Mouse (Mus musculus) layer of hippocampus, adult 2 months (tissue): ENCODE data around the gene Cdc42ep4. TPM values are rescaled to one million over a fixed set of nuclear protein-coding genes. Genes with fewer than 3 reads are reported as not detected.

Source experiments
- DNase-seq, 2 experiments: peaks; one replicate each; pipeline ENCODE4 v3.0.0; 2022; ENCODE audit warnings: low spot score in 2 of 2
- H3K27ac ChIP-seq: fragments of 200-600 bp; 2 replicates; pipeline ENCODE4 v1.8.1; 2022
- H3K4me3 ChIP-seq: fragments of 200-600 bp; 2 replicates; pipeline ENCODE4 v1.8.1; 2022; ENCODE audit warnings: mild to moderate bottlenecking
- CTCF ChIP-seq: fragments of 200-600 bp; conservative IDR thresholded peaks from 2 replicates; pipeline ENCODE4 v1.8.1; 2022; ENCODE audit warnings: antibody characterized with exemption, mild to moderate bottlenecking, moderate library complexity
- total RNA-seq, 2 experiments: library from RNA; stranded (reverse); gene quantifications; 2 replicates each; pipeline ENCODE4 v1.2.3; 2021

The Cdc42ep4 gene
- total RNA-seq, 2 experiments from 2014 or later, result 30.5 to 35.2 TPM

GRCm38 (mm10) chr11:113736848-113737552 is 14.7 kb downstream of the Cdc42ep4 start:
- H3K27ac ChIP-seq, result peak overlapping the region; percentile 28; the same call in 1 of the 2 replicates
- no peak for DNase-seq
- no peak for TF ChIP-seq CTCF
- no peak overlapping the region for H3K4me3 ChIP-seq

- Histone ChIP-seq H3K4me3 (no peak overlapping the region), H3K27ac (peak overlapping the region; percentile 23; the same call in 1 of the 2 replicates)
- no peak for DNase-seq
- TF ChIP-seq CTCF, result no peak
Observed at GRCm38 (mm10) chr11:113735151-113735550, 16.5 kb downstream of the Cdc42ep4 start.

GRCm38 (mm10) chr11:113733631-113734364 is 17.9 kb downstream of the Cdc42ep4 start:
- no peak for TF ChIP-seq CTCF
- H3K4me3 ChIP-seq, result no peak overlapping the region
- DNase-seq, result no peak
- peak overlapping the region; percentile 3; the same call in 1 of the 2 replicates for H3K27ac ChIP-seq

GRCm38 (mm10) chr11:113731945-113732612 is 19.6 kb downstream of the Cdc42ep4 start:
- peak; percentile 55 for TF ChIP-seq CTCF
- no peak for DNase-seq
- no peak overlapping the region for H3K4me3 ChIP-seq
- H3K27ac ChIP-seq, result 0 out of 2 replicates have a peak overlapping the region, but pooled peaks have one; percentile 14

- DNase-seq, result no peak
- Histone ChIP-seq H3K27ac (peak overlapping the region; percentile 28; the same call in 1 of the 2 replicates), H3K4me3 (no peak overlapping the region)
- TF ChIP-seq CTCF, result no peak
Observed at GRCm38 (mm10) chr11:113730879-113731278, 20.8 kb downstream of the Cdc42ep4 start.

GRCm38 (mm10) chr11:113729917-113730316 is 21.8 kb downstream of the Cdc42ep4 start:
- H3K4me3 ChIP-seq, result no peak overlapping the region
- H3K27ac ChIP-seq, result no peak overlapping the region
- no peak for DNase-seq
- TF ChIP-seq CTCF, result no peak

GRCm38 (mm10) chr11:113729239-113729638 is 22.4 kb downstream of the Cdc42ep4 start:
- DNase-seq, result no peak
- Histone ChIP-seq H3K4me3 (no peak overlapping the region), H3K27ac (no peak overlapping the region)
- TF ChIP-seq CTCF, result no peak

- no peak for TF ChIP-seq CTCF
- DNase-seq, result no peak
- no peak overlapping the region for H3K4me3 ChIP-seq
- peak overlapping the region; percentile 64; the same call in 1 of the 2 replicates for H3K27ac ChIP-seq
Observed at GRCm38 (mm10) chr11:113727992-113728391, 23.7 kb downstream of the Cdc42ep4 start.

- Histone ChIP-seq H3K27ac (peak overlapping the region; percentile 64), H3K4me3 (no peak overlapping the region)
- DNase-seq, result no peak
- TF ChIP-seq CTCF, result no peak
Observed at GRCm38 (mm10) chr11:113726994-113727888, 24.4 kb downstream of the Cdc42ep4 start.

- TF ChIP-seq CTCF, result no peak
- Histone ChIP-seq H3K4me3 (no peak overlapping the region), H3K27ac (peak overlapping the region; percentile 72)
- DNase-seq, result no peak
Observed at GRCm38 (mm10) chr11:113725235-113726048, 26.2 kb downstream of the Cdc42ep4 start.

GRCm38 (mm10) chr11:113722405-113723090 is 29.1 kb downstream of the Cdc42ep4 start:
- H3K27ac ChIP-seq, result peak overlapping the region; percentile 89
- peak overlapping the region; percentile 10; the same call in 1 of the 2 replicates for H3K4me3 ChIP-seq
- TF ChIP-seq CTCF, result 0 out of 2 replicates have a peak, but pooled peaks have one; percentile 6
- peak in 1 of 2 experiments; percentile 55 for DNase-seq
